Mouse (Mus musculus): ENCODE results near the gene Myo1e. TPM values are rescaled to one million over a fixed set of nuclear protein-coding genes. Genes with fewer than 3 reads are reported as not detected.

Gene Myo1e
- 2.8 and 4.6 TPM in 2 replicates for polyA plus RNA-seq (2012; rRNA removed)

- TF ChIP-seq POLR2A (IDR thresholded peaks at IDR 0.05; ENCODE audit: borderline replicate concordance, extremely low read depth, insufficient read depth, insufficient read length, poor library complexity, severe bottlenecking) (no peak), CTCF (IDR thresholded peaks at IDR 0.05; ENCODE audit: borderline replicate concordance, extremely low read depth, insufficient read depth, insufficient read length) (no peak)
- DNase-seq (ENCODE audit: low read depth), result peak; percentile 98
These were observed at the start of gene Myo1e for GRCm38 (mm10) chr9:70207151-70207831. Gene Myo1e (plus strand): TSS chr9:70207350.

DNA sequence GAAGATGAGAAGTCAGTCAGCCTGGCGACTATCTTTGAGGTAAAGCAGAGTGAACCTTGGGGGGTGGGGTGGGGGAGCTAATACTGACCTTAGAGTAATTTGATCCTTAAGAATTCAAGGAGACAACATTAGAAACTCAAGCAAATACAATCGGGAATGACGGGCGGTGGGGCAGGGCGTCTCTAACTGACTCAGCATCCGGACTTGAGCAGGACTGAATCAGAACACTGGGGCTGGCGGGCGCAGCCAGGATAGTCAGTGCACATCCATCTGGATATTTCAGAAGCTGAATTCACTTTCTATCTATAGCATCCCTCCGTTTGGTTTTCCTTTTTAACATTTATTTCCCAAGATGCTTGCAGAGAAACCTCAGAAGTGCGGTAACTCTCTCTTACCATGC, 47.1 kb upstream of the Myo1e start:
- no peak for DNase-seq (ENCODE audit: low read depth)
- TF ChIP-seq POLR2A (IDR thresholded peaks at IDR 0.05; ENCODE audit: borderline replicate concordance, extremely low read depth, insufficient read depth, insufficient read length, poor library complexity, severe bottlenecking), result no peak
- TF ChIP-seq CTCF (IDR thresholded peaks at IDR 0.05; ENCODE audit: borderline replicate concordance, extremely low read depth, insufficient read depth, insufficient read length), result no peak

GRCm38 (mm10) chr9:70168973-70169372, 38.2 kb upstream of the Myo1e start:
- TF ChIP-seq POLR2A (IDR thresholded peaks at IDR 0.05; ENCODE audit: borderline replicate concordance, extremely low read depth, insufficient read depth, insufficient read length, poor library complexity, severe bottlenecking) (no peak), CTCF (IDR thresholded peaks at IDR 0.05; ENCODE audit: borderline replicate concordance, extremely low read depth, insufficient read depth, insufficient read length) (peak; percentile 44; the same call in 1 of the 2 replicates)
- DNase-seq (ENCODE audit: low read depth), result no peak

- DNase-seq (ENCODE audit: low read depth), result peak; percentile 61
- no peak for TF ChIP-seq CTCF (IDR thresholded peaks at IDR 0.05; ENCODE audit: borderline replicate concordance, extremely low read depth, insufficient read depth, insufficient read length)
- no peak for TF ChIP-seq POLR2A (IDR thresholded peaks at IDR 0.05; ENCODE audit: borderline replicate concordance, extremely low read depth, insufficient read depth, insufficient read length, poor library complexity, severe bottlenecking)
These were observed 32.8 kb upstream of the Myo1e start for GRCm38 (mm10) chr9:70174291-70174848.

GRCm38 (mm10) chr9:70174896-70175295, 32.3 kb upstream of the Myo1e start:
- TF ChIP-seq CTCF (IDR thresholded peaks at IDR 0.05; ENCODE audit: borderline replicate concordance, extremely low read depth, insufficient read depth, insufficient read length) (no peak), POLR2A (IDR thresholded peaks at IDR 0.05; ENCODE audit: borderline replicate concordance, extremely low read depth, insufficient read depth, insufficient read length, poor library complexity, severe bottlenecking) (no peak)
- peak; percentile 70 for DNase-seq (ENCODE audit: low read depth)

GRCm38 (mm10) chr9:70176291-70176690, 30.9 kb upstream of the Myo1e start:
- no peak for DNase-seq (ENCODE audit: low read depth)

GRCm38 (mm10) chr9:70181719-70182118, 25.4 kb upstream of the Myo1e start:
- DNase-seq (ENCODE audit: low read depth), result peak; percentile 85
- TF ChIP-seq CTCF (IDR thresholded peaks at IDR 0.05; ENCODE audit: borderline replicate concordance, extremely low read depth, insufficient read depth, insufficient read length) (no peak), POLR2A (IDR thresholded peaks at IDR 0.05; ENCODE audit: borderline replicate concordance, extremely low read depth, insufficient read depth, insufficient read length, poor library complexity, severe bottlenecking) (no peak)

More at GRCm38 (mm10) chr9:70176291-70176690, 30.9 kb upstream of the Myo1e start:
- TF ChIP-seq POLR2A (IDR thresholded peaks at IDR 0.05; ENCODE audit: borderline replicate concordance, extremely low read depth, insufficient read depth, insufficient read length, poor library complexity, severe bottlenecking), result no peak
- no peak for TF ChIP-seq CTCF (IDR thresholded peaks at IDR 0.05; ENCODE audit: borderline replicate concordance, extremely low read depth, insufficient read depth, insufficient read length)

DNA sequence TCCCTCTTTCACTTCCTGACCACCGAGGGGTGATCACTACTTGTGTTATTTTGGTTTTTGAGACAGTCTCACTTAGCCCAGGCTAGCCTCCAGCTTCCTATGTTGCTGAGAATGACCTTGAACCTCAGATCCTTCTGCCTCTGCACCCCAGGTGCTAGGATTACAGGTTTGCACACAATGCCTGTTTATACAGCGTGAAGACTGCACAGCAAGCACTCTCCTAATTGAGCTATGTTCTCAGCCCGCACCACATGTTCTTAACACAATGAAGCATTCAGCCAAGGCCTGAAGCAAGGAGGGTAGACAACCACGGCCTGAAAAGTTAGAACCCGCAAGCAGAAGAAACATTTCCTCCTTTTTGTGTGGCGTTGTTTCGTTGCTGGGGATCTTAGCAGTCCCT, 24.5 kb upstream of the Myo1e start:
- TF ChIP-seq CTCF (IDR thresholded peaks at IDR 0.05; ENCODE audit: borderline replicate concordance, extremely low read depth, insufficient read depth, insufficient read length) (no peak), POLR2A (IDR thresholded peaks at IDR 0.05; ENCODE audit: borderline replicate concordance, extremely low read depth, insufficient read depth, insufficient read length, poor library complexity, severe bottlenecking) (no peak)
- peak; percentile 71 for DNase-seq (ENCODE audit: low read depth)

- TF ChIP-seq CTCF (IDR thresholded peaks at IDR 0.05; ENCODE audit: borderline replicate concordance, extremely low read depth, insufficient read depth, insufficient read length), result no peak
- peak; percentile 83 for DNase-seq (ENCODE audit: low read depth)
These were observed 14.8 kb upstream of the Myo1e start for GRCm38 (mm10) chr9:70192336-70192735.

GRCm38 (mm10) chr9:70194622-70195021, 12.5 kb upstream of the Myo1e start:
- TF ChIP-seq POLR2A (IDR thresholded peaks at IDR 0.05; ENCODE audit: borderline replicate concordance, extremely low read depth, insufficient read depth, insufficient read length, poor library complexity, severe bottlenecking) (no peak), CTCF (IDR thresholded peaks at IDR 0.05; ENCODE audit: borderline replicate concordance, extremely low read depth, insufficient read depth, insufficient read length) (no peak)
- DNase-seq (ENCODE audit: low read depth), result no peak

DNA sequence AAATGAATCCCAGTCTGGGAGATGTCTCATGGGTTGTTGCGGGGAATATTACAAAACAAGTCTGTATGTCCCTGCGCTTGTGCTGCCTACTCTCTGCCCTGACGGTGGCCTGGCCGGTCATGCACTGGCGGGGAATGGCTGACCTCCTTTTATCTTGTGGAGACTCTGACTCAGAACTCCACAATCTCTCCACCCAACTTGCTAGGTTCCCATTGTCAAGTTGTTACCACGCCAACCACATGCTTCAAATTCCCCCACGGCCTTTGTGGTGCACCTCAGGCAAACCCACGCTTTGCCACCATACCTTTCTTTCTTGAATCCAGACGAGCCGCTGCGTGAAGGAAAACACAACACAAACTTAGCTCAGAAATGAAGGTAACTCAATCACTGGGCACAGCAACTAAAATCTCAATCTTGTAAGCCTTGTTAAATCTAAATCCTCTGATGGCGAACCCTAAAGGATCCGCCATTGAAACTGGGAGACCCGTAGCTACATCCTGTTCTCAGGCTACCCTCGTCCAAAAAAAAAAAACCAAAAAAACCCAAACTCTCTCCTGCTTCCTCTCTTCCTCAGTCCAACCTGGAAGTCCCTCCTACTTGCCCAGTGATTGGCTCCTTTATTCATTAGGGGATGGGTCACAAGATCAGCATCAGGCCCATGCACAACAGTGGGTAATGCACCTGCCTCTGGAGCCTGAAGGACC, 10.0 kb upstream of the Myo1e start:
- DNase-seq (ENCODE audit: low read depth), result no peak
- TF ChIP-seq CTCF (IDR thresholded peaks at IDR 0.05; ENCODE audit: borderline replicate concordance, extremely low read depth, insufficient read depth, insufficient read length), result no peak
- TF ChIP-seq POLR2A (IDR thresholded peaks at IDR 0.05; ENCODE audit: borderline replicate concordance, extremely low read depth, insufficient read depth, insufficient read length, poor library complexity, severe bottlenecking), result no peak
